7 mouse cellular contexts compared by ENCODE assay signal in genomic region chr9:62847694-62848093, GRCm38 (mm10). TPM values are rescaled to one million over a fixed set of nuclear protein-coding genes. Genes with fewer than 3 reads are reported as not detected.
A peak's percentile ranks its signal among the peaks of the same experiment; 100 is the strongest.
DNase-seq lines count a peak whose midpoint lies in the region; ATAC-seq and TF ChIP-seq lines count a peak whose summit lies in the region.

No protein-coding gene starts in this region.

- H3K4me1 ChIP-seq in intestine, postnatal 0 days (replicated peaks; ENCODE audit: control insufficient read depth, insufficient read depth, low read length), result peaks cover 5% of the 10 kb centered on the region; the same call in 1 of the 2 replicates
- peaks cover 6% of the 10 kb centered on the region for H3K4me1 ChIP-seq in midbrain, embryonic 13.5 days (replicated peaks)

- no peaks in the 10 kb centered on the region for H3K27me3 ChIP-seq in intestine, postnatal 0 days (replicated peaks; ENCODE audit: control insufficient read depth, insufficient read depth, low read length)
- H3K27me3 ChIP-seq in midbrain, embryonic 13.5 days, result no peaks in the 10 kb centered on the region

- no peak overlapping the region for H3K27ac ChIP-seq in intestine, postnatal 0 days (ENCODE audit: low read depth, low read length)
- H3K27ac ChIP-seq in midbrain, embryonic 13.5 days, result no peak overlapping the region

- WGBS in intestine, postnatal 0 days, result 1% methylated on average over 3 of the region's 3 CpGs
- WGBS in midbrain, embryonic 13.5 days, result 5% methylated on average over 3 of the region's 3 CpGs

- peak; percentile 20; the same call in 1 of the 2 replicates for ATAC-seq in intestine, postnatal 0 days
- ATAC-seq in midbrain, embryonic 13.5 days, result peak; percentile 49

- no peaks in the 10 kb centered on the region for H3K9me3 ChIP-seq in intestine, postnatal 0 days (ENCODE audit: control insufficient read depth)
- H3K9me3 ChIP-seq in midbrain, embryonic 13.5 days, result no peaks in the 10 kb centered on the region

- no peak overlapping the region for H3K4me3 ChIP-seq in intestine, postnatal 0 days (ENCODE audit: low read depth, low read length)
- H3K4me3 ChIP-seq in midbrain, embryonic 13.5 days (replicated peaks), result no peak overlapping the region

- TF ChIP-seq CTCF in intestine, postnatal 0 days (IDR thresholded peaks at IDR 0.05; ENCODE audit: low read depth), result peak; percentile 99

- H3K4me2 ChIP-seq in intestine, postnatal 0 days (replicated peaks; ENCODE audit: low read depth), result 0 out of 2 replicates have a peak overlapping the region, but pooled peaks have one; percentile 6
- no peak overlapping the region for H3K4me2 ChIP-seq in midbrain, embryonic 13.5 days (replicated peaks)

- H3K36me3 ChIP-seq in intestine, postnatal 0 days (ENCODE audit: control insufficient read depth, insufficient read depth), result peaks cover 52% of the 10 kb centered on the region
- H3K36me3 ChIP-seq in midbrain, embryonic 13.5 days, result no peaks in the 10 kb centered on the region

- intact Hi-C loops in left cerebral cortex, postnatal 36 days (cut with DNase I), result loop anchor here (2.0 to 5.0 kb wide), 2 partner anchors 130 to 277 kb away; no protein-coding TSS in a partner anchor

- H3K9ac ChIP-seq in intestine, postnatal 0 days (ENCODE audit: low read depth, low read length), result no peak overlapping the region
- H3K9ac ChIP-seq in midbrain, embryonic 13.5 days (replicated peaks), result no peak overlapping the region

- DNase-seq in adrenal gland, adult 2 months, result peak; percentile 84
- peak; percentile 93 for DNase-seq in embryo, embryonic 10.5 days (ENCODE audit: low spot score)
- peak; percentile 79 to 84 for DNase-seq in gastrocnemius, postnatal 4 days (ENCODE audit: low spot score in 2 of 2)
- peak; percentile 75 to 83 for DNase-seq in left cerebral cortex, postnatal 36 days (ENCODE audit: low spot score in 2 of 2)
- peak; percentile 58 to 84 for DNase-seq in spleen, adult 18-20 months

RNA-seq across cellular contexts. Expression of gene Cln6, which starts 9.1 kb away (rescaled TPM):
- 10 to 100 TPM; 20.0 to 20.2 TPM for total RNA-seq in adrenal gland, adult 2 months (2021)
- polyA plus RNA-seq in adrenal gland, adult 2 months (2012; rRNA removed), result 65.3 and 68.9 TPM in 2 replicates
- 10 to 100 TPM; 26.4 to 27.2 TPM for total RNA-seq in gastrocnemius, postnatal 4 days (2021)
- 60.3 and 63.3 TPM in 2 replicates for polyA plus RNA-seq in intestine, postnatal 0 days (2015; fragmentation: Nextera tagmentation; extraction: Ambion mirVana)
- 10 to 100 TPM; 10.3 to 13.7 TPM for total RNA-seq in left cerebral cortex, postnatal 36 days (2021)
- 4.6 and 5.7 TPM in 2 replicates for polyA plus RNA-seq in midbrain, embryonic 13.5 days (2015; fragmentation: Nextera tagmentation; extraction: Ambion mirVana)

RNA-seq across cellular contexts. Expression of gene Calml4, which starts 10.2 kb away (rescaled TPM):
- 10 to 100 TPM in 1 of 2 experiments, 1 to 10 TPM in 1; 7.8 to 12.0 TPM for total RNA-seq in adrenal gland, adult 2 months (2021)
- polyA plus RNA-seq in adrenal gland, adult 2 months (2012; rRNA removed), result 0.77 and 0.97 TPM in 2 replicates
- 10 to 100 TPM; 19.9 to 20.3 TPM for total RNA-seq in gastrocnemius, postnatal 4 days (2021)
- 597 and 634 TPM in 2 replicates for polyA plus RNA-seq in intestine, postnatal 0 days (2015; fragmentation: Nextera tagmentation; extraction: Ambion mirVana)
- 1 to 10 TPM in 1 of 2 experiments, not detected in 1; 1.7 TPM for total RNA-seq in left cerebral cortex, postnatal 36 days (2021)
- polyA plus RNA-seq in midbrain, embryonic 13.5 days (2015; fragmentation: Nextera tagmentation; extraction: Ambion mirVana), result 4.7 and 9.8 TPM in 2 replicates

RNA-seq across cellular contexts. Expression of gene Fem1b, which starts 36.0 kb away (rescaled TPM):
- total RNA-seq in adrenal gland, adult 2 months (2021), result 10 to 100 TPM; 31.6 to 33.8 TPM
- 8.1 and 8.3 TPM in 2 replicates for polyA plus RNA-seq in adrenal gland, adult 2 months (2012; rRNA removed)
- 10 to 100 TPM; 28.9 to 29.7 TPM for total RNA-seq in gastrocnemius, postnatal 4 days (2021)
- 8.9 and 9.2 TPM in 2 replicates for polyA plus RNA-seq in intestine, postnatal 0 days (2015; fragmentation: Nextera tagmentation; extraction: Ambion mirVana)
- total RNA-seq in left cerebral cortex, postnatal 36 days (2021), result 100 to 1,000 TPM in 1 of 2 experiments, 10 to 100 TPM in 1; 98.6 to 100 TPM
- polyA plus RNA-seq in midbrain, embryonic 13.5 days (2015; fragmentation: Nextera tagmentation; extraction: Ambion mirVana), result 56.2 and 58.1 TPM in 2 replicates
